In genomic region chr12:25453356-25453755, GRCm38 (mm10) we compare ENCODE assay signal across 21 mouse cellular contexts.
DNase-seq lines count a peak whose midpoint lies in the region; ATAC-seq and TF ChIP-seq lines count a peak whose summit lies in the region.
"Had no signal": no experiment of that assay in that cellular context is flagged by ENCODE, and none has a peak within 500 bp of the region (broad histone marks: within the 10 kb centered on the region; RNA-seq: fewer than 3 reads in every experiment).

No protein-coding gene starts in this region.

- no peak for ATAC-seq in midbrain, embryonic 11.5 days (ENCODE audit: low FRiP score)
- no peak for ATAC-seq in midbrain, postnatal 0 days (ENCODE audit: low FRiP score)
- ATAC-seq: forebrain, embryonic 14.5 days; intestine, embryonic 15.5 days had no signal

- no peak overlapping the region for H3K27ac ChIP-seq in midbrain, embryonic 11.5 days (ENCODE audit: low read depth, low read length)
- no peak overlapping the region for H3K27ac ChIP-seq in midbrain, postnatal 0 days (ENCODE audit: low read depth, low read length)
- peak overlapping the region; percentile 42; the same call in 1 of the 2 replicates for H3K27ac ChIP-seq in limb, embryonic 10.5 days
- H3K27ac ChIP-seq: embryonic facial prominence, embryonic 10.5 days; heart, embryonic 15.5 days; hindbrain, embryonic 12.5 days; intestine, embryonic 15.5 days had no signal

- 38% methylated on average over 3 of the region's 3 CpGs for WGBS in midbrain, embryonic 11.5 days
- WGBS in midbrain, postnatal 0 days, result 43% methylated on average over 3 of the region's 3 CpGs
- WGBS in limb, embryonic 10.5 days, result 66% methylated on average over 3 of the region's 3 CpGs

- no peak overlapping the region for H3K4me3 ChIP-seq in midbrain, embryonic 11.5 days (ENCODE audit: low read depth, low read length)
- H3K4me3 ChIP-seq in midbrain, postnatal 0 days (ENCODE audit: low read depth, low read length), result no peak overlapping the region
- no peak overlapping the region for H3K4me3 ChIP-seq in limb, embryonic 10.5 days
- H3K4me3 ChIP-seq: embryonic facial prominence, embryonic 10.5 days; heart, embryonic 15.5 days; hindbrain, embryonic 12.5 days; intestine, embryonic 15.5 days had no signal

- no peak overlapping the region for H3K4me2 ChIP-seq in midbrain, embryonic 11.5 days
- H3K4me2 ChIP-seq in midbrain, postnatal 0 days (ENCODE audit: low read depth, low read length, poor library complexity, severe bottlenecking), result no peak overlapping the region
- H3K4me2 ChIP-seq: heart, embryonic 11.5 days; heart, embryonic 15.5 days; hindbrain, embryonic 12.5 days; intestine, embryonic 15.5 days had no signal

- no peaks in the 10 kb centered on the region for H3K36me3 ChIP-seq in midbrain, embryonic 11.5 days (ENCODE audit: control insufficient read depth, insufficient read depth, low read length)
- H3K36me3 ChIP-seq in midbrain, postnatal 0 days (ENCODE audit: insufficient read depth, low read length), result no peaks in the 10 kb centered on the region
- H3K36me3 ChIP-seq in limb, embryonic 10.5 days, result no peaks in the 10 kb centered on the region
- H3K36me3 ChIP-seq: embryonic facial prominence, embryonic 10.5 days; heart, embryonic 15.5 days; hindbrain, embryonic 12.5 days; intestine, embryonic 15.5 days had no signal

- no peaks in the 10 kb centered on the region for H3K27me3 ChIP-seq in midbrain, embryonic 11.5 days (ENCODE audit: control insufficient read depth, insufficient read depth, low read length)
- no peaks in the 10 kb centered on the region for H3K27me3 ChIP-seq in midbrain, postnatal 0 days (ENCODE audit: insufficient read depth, low read length)
- H3K27me3 ChIP-seq in limb, embryonic 10.5 days (ENCODE audit: low read depth, poor library complexity, severe bottlenecking), result no peaks in the 10 kb centered on the region
- H3K27me3 ChIP-seq: CH12.LX; heart, embryonic 15.5 days; hindbrain, embryonic 12.5 days; intestine, embryonic 15.5 days had no signal

- peaks cover 3% of the 10 kb centered on the region; the same call in 1 of the 2 replicates for H3K4me1 ChIP-seq in midbrain, embryonic 11.5 days (ENCODE audit: control insufficient read depth, insufficient read depth, low read length)
- peaks cover 3% of the 10 kb centered on the region; the same call in 1 of the 2 replicates for H3K4me1 ChIP-seq in midbrain, postnatal 0 days (ENCODE audit: insufficient read depth, low read length)
- H3K4me1 ChIP-seq in limb, embryonic 10.5 days, result peaks cover 8% of the 10 kb centered on the region; the same call in 1 of the 2 replicates
- H3K4me1 ChIP-seq: heart, embryonic 15.5 days; intestine, embryonic 15.5 days had no signal

- no peak for TF ChIP-seq CTCF in midbrain, postnatal 0 days (IDR thresholded peaks at IDR 0.05)

- intact Hi-C loops in heart, postnatal 10 days (cut with DNase I), result no loop called here

- H3K9ac ChIP-seq in midbrain, embryonic 11.5 days (ENCODE audit: low read length), result no peak overlapping the region
- no peak overlapping the region for H3K9ac ChIP-seq in midbrain, postnatal 0 days (replicated peaks; ENCODE audit: low read length, poor library complexity, severe bottlenecking)
- H3K9ac ChIP-seq: heart, embryonic 15.5 days; hindbrain, embryonic 12.5 days; intestine, embryonic 15.5 days had no signal

- peak; percentile 66 for DNase-seq in heart, adult 11 months
- no peak for DNase-seq in heart, postnatal 10 days
- peak; percentile 71 for DNase-seq in midbrain, embryonic 11.5 days (ENCODE audit: low spot score, missing footprints)
- no peak for DNase-seq in midbrain, postnatal 0 days (ENCODE audit: low spot score)
- DNase-seq in limb, embryonic 10.5 days (ENCODE audit: low spot score), result no peak
- DNase-seq in B cell, adult 2 months, result no peak
- no peak for DNase-seq in layer of hippocampus, adult 9-10 months (ENCODE audit: low spot score)
- no peak for DNase-seq in cerebellum, postnatal 10 days
- DNase-seq: adrenal gland, adult 2 months; adrenal gland, postnatal 25 days; cerebellum, adult 18-20 months; cerebellum, adult 9-11 months; gastrocnemius, postnatal 36 days; heart, adult 18-20 months had no signal

- H3K9me3 ChIP-seq in midbrain, embryonic 11.5 days (ENCODE audit: control insufficient read depth, low read length), result no peaks in the 10 kb centered on the region
- H3K9me3 ChIP-seq in midbrain, postnatal 0 days (ENCODE audit: low read length), result no peaks in the 10 kb centered on the region
- no peaks in the 10 kb centered on the region for H3K9me3 ChIP-seq in limb, embryonic 10.5 days (replicated peaks)
- H3K9me3 ChIP-seq: embryonic facial prominence, embryonic 10.5 days; heart, embryonic 15.5 days; hindbrain, embryonic 12.5 days; intestine, embryonic 15.5 days had no signal

Comparison
In these comparisons a context has a peak if more than half of its experiments do, and no peak if none do; other contexts are left out.
1. DNase-seq: peak in heart, adult 11 months (single experiment) and midbrain, embryonic 11.5 days (single experiment); none in heart, postnatal 10 days (0 of 2), midbrain, postnatal 0 days (single experiment), limb, embryonic 10.5 days (single experiment), B cell, adult 2 months (0 of 2), layer of hippocampus, adult 9-10 months (single experiment) and cerebellum, postnatal 10 days (0 of 2).